Mouse (Mus musculus): ENCODE data around the gene Gm15517.

The Gm15517 gene

GRCm38 (mm10) chr7:44309475-44310284 lies 48.4 kb downstream of the Gm15517 start, which contains the start of gene Shank1:
Shank1 (plus strand) TSS chr7:44310253.
- no peak for DNase-seq (ENCODE audit: low spot score in 2 of 2)

GRCm38 (mm10) chr7:44310285-44310877 lies 49.1 kb downstream of the Gm15517 start:
- DNase-seq (ENCODE audit: low spot score in 2 of 2): no peak

- DNase-seq (ENCODE audit: low spot score in 2 of 2): peak in 1 of 2 experiments; percentile 40
Measured at GRCm38 (mm10) chr7:44310878-44311712, 49.8 kb downstream of the Gm15517 start.
